Mouse (Mus musculus) left cerebral cortex, postnatal 25 days (tissue): ENCODE measurements around the gene Gli3. TPM values are rescaled to one million over a fixed set of nuclear protein-coding genes. Genes with fewer than 3 reads are reported as not detected.

Experiments used
- DNase-seq, 2 experiments: peaks; one replicate each; pipeline ENCODE4 v3.0.0; 2022; ENCODE audit warnings: low spot score in 2 of 2, mixed read lengths in 1 of 2
- intact Hi-C: fragments of 180-260 bp; cut with DNase I; formaldehyde crosslinking; loops from one replicate; pipeline ENCODE4 v1.15.1; 2025
- total RNA-seq, 2 experiments: library from RNA; stranded (reverse); gene quantifications; 2 replicates each; pipeline ENCODE4 v1.2.3; 2021

Gli3 gene
- total RNA-seq, 2 experiments from 2014 or later, result 8.2 to 11.4 TPM

- no peak for DNase-seq
- intact Hi-C loops, result no loop called here
Measured at GRCm38 (mm10) chr13:15486033-15486891, 23.2 kb downstream of the Gli3 start.

- DNase-seq, result no peak
- intact Hi-C loops, result no loop called here
Measured at GRCm38 (mm10) chr13:15487334-15487733, 24.3 kb downstream of the Gli3 start.

- intact Hi-C loops, result no loop called here
- no peak for DNase-seq
Measured at GRCm38 (mm10) chr13:15488065-15488464, 25.0 kb downstream of the Gli3 start.

GRCm38 (mm10) chr13:15495820-15496219 lies 32.8 kb downstream of the Gli3 start:
- peak in 1 of 2 experiments; percentile 1 for DNase-seq
- intact Hi-C loops, result no loop called here

- no peak for DNase-seq
- intact Hi-C loops, result no loop called here
Measured at GRCm38 (mm10) chr13:15498338-15498737, 35.3 kb downstream of the Gli3 start.

- intact Hi-C loops, result no loop called here
- no peak for DNase-seq
Measured at GRCm38 (mm10) chr13:15510925-15511324, 47.9 kb downstream of the Gli3 start.

GRCm38 (mm10) chr13:15513114-15513513 lies 50.1 kb downstream of the Gli3 start:
- no peak for DNase-seq
- intact Hi-C loops, result no loop called here

- DNase-seq, result no peak
- intact Hi-C loops, result no loop called here
Measured at GRCm38 (mm10) chr13:15514082-15514481, 51.0 kb downstream of the Gli3 start.

GRCm38 (mm10) chr13:15517048-15517760 lies 54.2 kb downstream of the Gli3 start:
- DNase-seq, result no peak
- intact Hi-C loops, result no loop called here

- DNase-seq, result no peak
- intact Hi-C loops, result no loop called here
Measured at GRCm38 (mm10) chr13:15520353-15520752, 57.3 kb downstream of the Gli3 start.

GRCm38 (mm10) chr13:15522153-15522552 lies 59.1 kb downstream of the Gli3 start:
- intact Hi-C loops, result no loop called here
- DNase-seq, result no peak

GRCm38 (mm10) chr13:15524208-15524607 lies 61.2 kb downstream of the Gli3 start:
- intact Hi-C loops, result no loop called here
- no peak for DNase-seq

GRCm38 (mm10) chr13:15526691-15527090 lies 63.7 kb downstream of the Gli3 start:
- intact Hi-C loops, result no loop called here
- no peak for DNase-seq

- no peak for DNase-seq
- intact Hi-C loops, result no loop called here
Measured at GRCm38 (mm10) chr13:15531568-15531967, 68.5 kb downstream of the Gli3 start.

GRCm38 (mm10) chr13:15537206-15537605 lies 74.2 kb downstream of the Gli3 start:
- intact Hi-C loops, result no loop called here
- DNase-seq, result no peak

- no peak for DNase-seq
- intact Hi-C loops, result no loop called here
Measured at GRCm38 (mm10) chr13:15537611-15538010, 74.6 kb downstream of the Gli3 start.

- DNase-seq, result no peak
- intact Hi-C loops, result no loop called here
Measured at GRCm38 (mm10) chr13:15538389-15538788, 75.4 kb downstream of the Gli3 start.

- DNase-seq, result no peak
- intact Hi-C loops, result loop anchor here (5.0 kb wide), 1 partner anchor 80 kb away; the partner anchor contains the start of gene Gli3
Measured at GRCm38 (mm10) chr13:15542053-15542452, 79.0 kb downstream of the Gli3 start.

- no peak for DNase-seq
- intact Hi-C loops, result loop anchor here (5.0 kb wide), 1 partner anchor 81 kb away; the partner anchor contains the start of gene Gli3
Measured at GRCm38 (mm10) chr13:15543169-15543887, 80.3 kb downstream of the Gli3 start.
